Mouse (Mus musculus) left cerebral cortex, postnatal 10 days (tissue): Measurements from ENCODE around the gene 1700125H20Rik. TPM values are rescaled to one million over a fixed set of nuclear protein-coding genes. Genes with fewer than 3 reads are reported as not detected.

ENCODE experiments used
- DNase-seq, 2 experiments: peaks; one replicate each; pipeline ENCODE4 v3.0.0; 2021 to 2022; ENCODE audit warnings: low spot score in 2 of 2, mixed read lengths in 1 of 2; ENCODE audit errors: extremely low spot score in 1 of 2
- intact Hi-C: fragments of 180-260 bp; cut with DNase I; formaldehyde crosslinking; loops from one replicate; pipeline ENCODE4 v1.15.1; 2025
- total RNA-seq, 2 experiments: library from RNA; stranded (reverse); gene quantifications; 2 replicates each; pipeline ENCODE4 v1.2.3; 2021

1700125H20Rik gene
- total RNA-seq, 2 experiments from 2014 or later, result 0.71 to 0.73 TPM

- peak; percentile 80 to 84 for DNase-seq
- intact Hi-C loops, result loop anchor here (5.0 to 10.0 kb wide), 2 partner anchors 148 to 265 kb away; partner anchors contain the start of gene Znhit3
Measured at GRCm38 (mm10) chr11:85182617-85183283, 12.5 kb downstream of the 1700125H20Rik start.

- intact Hi-C loops, result loop anchor here (5.0 to 10.0 kb wide), 2 partner anchors 149 to 266 kb away; partner anchors contain the start of gene Znhit3
- DNase-seq, result peak in 1 of 2 experiments; percentile 46
Measured at GRCm38 (mm10) chr11:85183284-85183779, 13.1 kb downstream of the 1700125H20Rik start.

GRCm38 (mm10) chr11:85184082-85184481 lies 13.9 kb downstream of the 1700125H20Rik start:
- no peak for DNase-seq
- intact Hi-C loops, result loop anchor here (5.0 to 10.0 kb wide), 2 partner anchors 149 to 267 kb away; partner anchors contain the start of gene Znhit3

GRCm38 (mm10) chr11:85184839-85185238 lies 14.6 kb downstream of the 1700125H20Rik start:
- intact Hi-C loops, result loop anchor here (5.0 to 10.0 kb wide), 2 partner anchors 150 to 268 kb away; partner anchors contain the start of gene Znhit3
- DNase-seq, result no peak

GRCm38 (mm10) chr11:85189110-85189509 lies 18.9 kb downstream of the 1700125H20Rik start:
- DNase-seq, result no peak
- intact Hi-C loops, result loop anchor here (10.0 kb wide), 1 partner anchor 154 kb away; no protein-coding TSS in a partner anchor

- intact Hi-C loops, result no loop called here
- DNase-seq, result no peak
Measured at GRCm38 (mm10) chr11:85190741-85191140, 20.5 kb downstream of the 1700125H20Rik start.

- no peak for DNase-seq
- intact Hi-C loops, result no loop called here
Measured at GRCm38 (mm10) chr11:85194206-85194605, 24.0 kb downstream of the 1700125H20Rik start.

GRCm38 (mm10) chr11:85196046-85196445 lies 25.8 kb downstream of the 1700125H20Rik start:
- intact Hi-C loops, result no loop called here
- DNase-seq, result no peak

- intact Hi-C loops, result no loop called here
Measured at GRCm38 (mm10) chr11:85198906-85199305, 28.7 kb downstream of the 1700125H20Rik start.

GRCm38 (mm10) chr11:85206231-85206630 lies 36.0 kb downstream of the 1700125H20Rik start:
- intact Hi-C loops, result no loop called here

More at GRCm38 (mm10) chr11:85198906-85199305, 28.7 kb downstream of the 1700125H20Rik start:
- DNase-seq, result no peak

GRCm38 (mm10) chr11:85211151-85211550 lies 40.9 kb downstream of the 1700125H20Rik start:
- no peak for DNase-seq
- intact Hi-C loops, result no loop called here

More at GRCm38 (mm10) chr11:85206231-85206630, 36.0 kb downstream of the 1700125H20Rik start:
- DNase-seq, result no peak

- no peak for DNase-seq
- intact Hi-C loops, result no loop called here
Measured at GRCm38 (mm10) chr11:85213215-85213614, 43.0 kb downstream of the 1700125H20Rik start.

GRCm38 (mm10) chr11:85214679-85215078 lies 44.5 kb downstream of the 1700125H20Rik start:
- DNase-seq, result no peak
- intact Hi-C loops, result no loop called here

- intact Hi-C loops, result no loop called here
- no peak for DNase-seq
Measured at GRCm38 (mm10) chr11:85219014-85219413, 48.8 kb downstream of the 1700125H20Rik start.

GRCm38 (mm10) chr11:85222561-85222960 lies 52.4 kb downstream of the 1700125H20Rik start:
- DNase-seq, result no peak
- intact Hi-C loops, result no loop called here

GRCm38 (mm10) chr11:85223248-85223647 lies 53.0 kb downstream of the 1700125H20Rik start:
- intact Hi-C loops, result no loop called here
- no peak for DNase-seq
